16 mouse cellular contexts compared by ENCODE assay signal in genomic region chr11:107153645-107154044, GRCm38 (mm10).
"Had no signal": no experiment of that assay in that cellular context is flagged by ENCODE, and none has a peak within 500 bp of the region (broad histone marks: within the 10 kb centered on the region; RNA-seq: fewer than 3 reads in every experiment).

No protein-coding gene starts in this region.

- H3K4me2 ChIP-seq: lung, embryonic 15.5 days; midbrain, embryonic 11.5 days; midbrain, embryonic 13.5 days; midbrain, embryonic 15.5 days; neural tube, embryonic 12.5 days; stomach, embryonic 15.5 days had no signal

- H3K27me3 ChIP-seq: lung, embryonic 15.5 days; midbrain, embryonic 13.5 days; midbrain, embryonic 15.5 days; neural tube, embryonic 12.5 days; stomach, embryonic 15.5 days had no signal

- DNase-seq: lung, adult 2 months; lung, postnatal 14 days; lung, postnatal 36 days; right cerebral cortex, postnatal 14 days; thymus, adult 2 months; thymus, postnatal 36 days had no signal

- H3K4me3 ChIP-seq: lung, embryonic 15.5 days; megakaryocyte, embryonic 14.5 days; midbrain, embryonic 13.5 days; midbrain, embryonic 15.5 days; neural tube, embryonic 12.5 days; stomach, embryonic 15.5 days had no signal

- H3K36me3 ChIP-seq: lung, embryonic 15.5 days; midbrain, embryonic 13.5 days; midbrain, embryonic 15.5 days; neural tube, embryonic 12.5 days; stomach, embryonic 15.5 days had no signal

- H3K4me1 ChIP-seq: lung, embryonic 15.5 days; midbrain, embryonic 13.5 days; midbrain, embryonic 15.5 days; neural tube, embryonic 12.5 days; stomach, embryonic 15.5 days had no signal

- H3K27ac ChIP-seq: lung, embryonic 15.5 days; macrophage; midbrain, embryonic 13.5 days; midbrain, embryonic 15.5 days; neural tube, embryonic 12.5 days; stomach, embryonic 15.5 days; stomach, postnatal 0 days had no signal

- ATAC-seq: lung, postnatal 0 days; midbrain, embryonic 13.5 days; midbrain, embryonic 15.5 days had no signal

- H3K9ac ChIP-seq: lung, embryonic 15.5 days; midbrain, embryonic 13.5 days; midbrain, embryonic 15.5 days; neural tube, embryonic 12.5 days; stomach, embryonic 15.5 days had no signal

- H3K9me3 ChIP-seq: lung, embryonic 15.5 days; midbrain, embryonic 13.5 days; midbrain, embryonic 15.5 days; neural tube, embryonic 12.5 days; stomach, embryonic 15.5 days had no signal
